Mouse (Mus musculus) CH12F3 (cell line): ENCODE data around the gene Serpinb9e.
"Not testable (repeated sequence)": the region's sequence is repeated elsewhere in the genome, so short reads cannot be mapped to it uniquely, and the experiment has no call there.

Experiments used
- in situ Hi-C: fragments of 300-500 bp; cut with MboI; formaldehyde crosslinking; loops from 2 replicates; pipeline ENCODE4 v1.14.3; 2020; ENCODE audit warnings: low sequenced_read_pairs

Serpinb9e gene

GRCm38 (mm10) chr13:33249312-33249711 is at the start of gene Serpinb9e:
TSS of gene Serpinb9e (plus strand) at chr13:33249612.
- in situ Hi-C loops, result not testable (repeated sequence)

- in situ Hi-C loops, result no loop called here
These were observed 49.7 kb upstream of the Serpinb9e start for GRCm38 (mm10) chr13:33199740-33200139.

- in situ Hi-C loops, result not testable (repeated sequence)
These were observed 59.2 kb downstream of the Serpinb9e start for GRCm38 (mm10) chr13:33308631-33309030.
